Mouse (Mus musculus) liver, postnatal 0 days (tissue): ENCODE results near the gene Macrod1. TPM values are rescaled to one million over a fixed set of nuclear protein-coding genes. Genes with fewer than 3 reads are reported as not detected.

ENCODE experiments used
- ATAC-seq: fragments of 200-750 bp; cut with Nextera tagmentation; 2 replicates; pipeline ENCODE4 v1.8.0; 2017; ENCODE audit warnings: mild to moderate bottlenecking, moderate library complexity
- DNase-seq: peaks from one replicate; pipeline ENCODE4 v3.0.0-alpha.2; 2016
- H3K27ac ChIP-seq: fragments of 300-500 bp; sonication (generic); 2 replicates; pipeline ENCODE4 v1.5.1; 2014; ENCODE audit warnings: antibody characterized with exemption, moderate library complexity, mild to moderate bottlenecking, low read depth
- H3K27me3 ChIP-seq: fragments of 300-500 bp; sonication (generic); 2 replicates; pipeline ENCODE4 v1.6.1; 2014; ENCODE audit warnings: low read length, control low read depth, mixed read lengths; ENCODE audit not compliant: insufficient read depth
- H3K36me3 ChIP-seq: fragments of 300-500 bp; sonication (generic); replicated peaks from 2 replicates; pipeline ENCODE4 v1.6.1; 2014; ENCODE audit warnings: mild to moderate bottlenecking, control low read depth, low read length, moderate library complexity, mixed read lengths; ENCODE audit not compliant: insufficient read depth
- H3K4me1 ChIP-seq: fragments of 300-500 bp; sonication (generic); 2 replicates; pipeline ENCODE4 v1.6.1; 2014; ENCODE audit warnings: antibody characterized with exemption, mild to moderate bottlenecking, control low read depth; ENCODE audit not compliant: insufficient read depth
- H3K4me2 ChIP-seq: fragments of 300-500 bp; sonication (generic); 2 replicates; pipeline ENCODE4 v1.6.1; 2014; ENCODE audit warnings: low read depth, mild to moderate bottlenecking, low read length, moderate library complexity, mixed read lengths
- H3K4me3 ChIP-seq: fragments of 300-500 bp; sonication (generic); 2 replicates; pipeline ENCODE4 v1.5.1; 2014; ENCODE audit warnings: low read depth, low read length
- H3K9ac ChIP-seq: fragments of 300-500 bp; sonication (generic); replicated peaks from 2 replicates; pipeline ENCODE4 v1.6.1; 2014; ENCODE audit warnings: mild to moderate bottlenecking, moderate library complexity
- H3K9me3 ChIP-seq: fragments of 300-500 bp; sonication (generic); 2 replicates; pipeline ENCODE4 v1.6.1; 2016; ENCODE audit warnings: mild to moderate bottlenecking, control low read depth, low read length, mixed read lengths
- CTCF ChIP-seq: sonication (generic); IDR thresholded peaks from 2 replicates; pipeline ENCODE4 v1.5.1; 2016; ENCODE audit warnings: antibody characterized with exemption, low read depth
- EP300 ChIP-seq: IDR thresholded peaks from 2 replicates; pipeline ENCODE4 v1.6.1; 2016; ENCODE audit warnings: antibody characterized with exemption, low read depth, mild to moderate bottlenecking
- WGBS: fragments of 180-500 bp; shearing (Covaris S2); extraction: QIAGEN DNeasy Blood & Tissue Kit; methylation state at CpG from one replicate; pipeline ENCODE4 v1.1.7; 2014; ENCODE audit not compliant: insufficient replicate concordance; 5-methylcytosine and 5-hydroxymethylcytosine counted together
- polyA plus RNA-seq: library from polyadenylated mRNA; unstranded; fragments of >200 nt; fragmentation: Nextera tagmentation; extraction: Ambion mirVana; gene quantifications from 2 replicates; pipeline ENCODE4 v1.2.1, GENCODE M21; 2015

Macrod1 gene
- polyA plus RNA-seq, 1 experiment from 2014 or later, result 11.7 TPM

DNA sequence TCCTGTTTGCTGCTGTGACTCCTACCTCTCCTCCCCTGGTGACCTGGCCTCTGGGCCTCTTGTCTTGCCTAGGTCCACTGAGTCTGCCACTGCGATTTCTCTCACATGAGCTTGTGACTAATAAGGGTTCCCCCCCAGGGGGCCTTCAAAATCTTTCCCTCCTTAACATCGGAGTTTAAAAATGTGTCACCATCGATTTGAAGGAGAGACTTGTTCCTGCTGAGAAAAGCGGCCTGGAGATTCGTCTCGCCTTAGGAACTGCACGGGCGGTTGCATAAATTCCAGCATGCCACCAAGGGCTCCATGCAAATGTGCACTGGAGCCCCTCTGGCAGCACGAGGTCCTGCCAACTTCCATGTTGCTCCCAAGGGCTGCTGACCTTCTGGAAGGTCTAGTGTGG is 21.1 kb downstream of the Macrod1 start:
- no peak overlapping the region for H3K9ac ChIP-seq
- H3K27ac ChIP-seq, result no peak overlapping the region
- no peaks in the 10 kb centered on the region for H3K36me3 ChIP-seq
- no peak for TF ChIP-seq EP300
- TF ChIP-seq CTCF, result no peak
- no peak overlapping the region for H3K4me2 ChIP-seq
- WGBS, result 70% methylated on average over 9 of the region's 9 CpGs
- DNase-seq (no peak), ATAC-seq (no peak)
- H3K9me3 ChIP-seq, result no peaks in the 10 kb centered on the region
- H3K4me3 ChIP-seq, result no peak overlapping the region
- H3K27me3 ChIP-seq, result no peaks in the 10 kb centered on the region
- peaks cover 4% of the 10 kb centered on the region; the same call in 1 of the 2 replicates for H3K4me1 ChIP-seq

DNA sequence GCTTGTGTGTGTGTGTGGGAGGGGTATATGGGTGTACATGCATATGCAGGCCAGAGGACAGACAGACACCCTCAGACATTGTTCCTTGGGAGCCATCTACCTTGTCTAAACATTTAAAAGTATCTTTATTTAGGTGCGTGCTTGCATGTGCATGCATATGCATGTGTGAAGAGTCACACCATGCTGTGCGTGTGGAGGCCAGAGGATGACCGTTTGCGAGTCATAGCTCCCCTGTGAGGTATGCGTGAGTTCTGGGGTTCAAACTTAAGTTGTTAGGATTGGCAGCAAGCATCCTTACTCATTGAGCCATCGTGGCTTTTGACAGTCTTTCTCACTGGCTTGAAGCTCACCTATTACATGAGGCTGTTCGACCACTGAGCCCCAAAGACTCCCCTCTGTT is 21.7 kb downstream of the Macrod1 start:
- Histone ChIP-seq H3K4me3 (no peak overlapping the region), H3K4me2 (no peak overlapping the region), H3K9ac (no peak overlapping the region), H3K27ac (no peak overlapping the region), H3K4me1 (peaks cover 4% of the 10 kb centered on the region; the same call in 1 of the 2 replicates), H3K27me3 (no peaks in the 10 kb centered on the region), H3K36me3 (no peaks in the 10 kb centered on the region), H3K9me3 (no peaks in the 10 kb centered on the region)
- DNase-seq (no peak), ATAC-seq (no peak)
- 80% methylated on average over 7 of the region's 7 CpGs for WGBS
- TF ChIP-seq CTCF, result no peak
- TF ChIP-seq EP300, result no peak

DNA sequence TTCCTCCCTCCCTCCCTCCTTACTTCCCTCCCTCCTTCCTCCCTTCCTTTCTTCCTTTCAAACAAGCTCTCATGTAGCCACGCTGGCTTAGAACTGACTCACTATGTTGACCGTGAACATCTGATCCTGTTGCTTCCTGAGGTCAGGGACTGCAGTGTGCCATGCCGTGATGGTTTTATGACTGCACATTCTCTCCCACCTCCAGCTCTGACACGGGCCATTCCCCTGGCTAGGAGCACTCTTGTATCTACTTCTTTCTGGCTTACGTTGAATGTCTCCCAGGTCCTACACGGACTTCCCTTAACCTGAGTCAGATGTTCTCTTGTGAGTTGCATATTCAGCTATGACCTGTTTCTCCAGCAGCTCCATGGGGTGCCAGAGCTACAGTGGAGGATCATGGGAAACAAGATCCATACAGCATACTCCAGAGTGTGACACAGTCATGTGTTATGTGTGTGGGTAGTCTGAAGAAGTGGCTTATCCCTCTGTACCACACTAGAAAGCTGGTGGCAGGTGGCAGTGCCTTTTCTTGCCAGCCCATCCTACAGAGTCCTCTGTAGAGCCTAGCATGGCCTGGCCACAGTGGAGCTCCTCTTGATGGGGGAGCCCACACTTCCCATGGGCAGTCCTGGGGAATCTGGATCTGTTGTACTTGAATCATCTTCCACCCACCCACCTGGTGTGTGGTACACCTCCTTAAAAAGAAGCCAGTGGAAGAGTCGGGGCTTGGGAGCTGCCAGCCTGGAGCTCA is 25.1 kb downstream of the Macrod1 start:
- Histone ChIP-seq H3K27me3 (0 out of 2 replicates have a peak, but pooled peaks cover 4% of the 10 kb centered on the region), H3K27ac (no peak overlapping the region), H3K9me3 (no peaks in the 10 kb centered on the region), H3K9ac (no peak overlapping the region), H3K4me2 (no peak overlapping the region), H3K36me3 (no peaks in the 10 kb centered on the region), H3K4me1 (no peaks in the 10 kb centered on the region), H3K4me3 (no peak overlapping the region)
- DNase-seq (no peak), ATAC-seq (no peak)
- WGBS, result 62% methylated on average over 7 of the region's 7 CpGs
- TF ChIP-seq EP300 (no peak), CTCF (no peak)

DNA sequence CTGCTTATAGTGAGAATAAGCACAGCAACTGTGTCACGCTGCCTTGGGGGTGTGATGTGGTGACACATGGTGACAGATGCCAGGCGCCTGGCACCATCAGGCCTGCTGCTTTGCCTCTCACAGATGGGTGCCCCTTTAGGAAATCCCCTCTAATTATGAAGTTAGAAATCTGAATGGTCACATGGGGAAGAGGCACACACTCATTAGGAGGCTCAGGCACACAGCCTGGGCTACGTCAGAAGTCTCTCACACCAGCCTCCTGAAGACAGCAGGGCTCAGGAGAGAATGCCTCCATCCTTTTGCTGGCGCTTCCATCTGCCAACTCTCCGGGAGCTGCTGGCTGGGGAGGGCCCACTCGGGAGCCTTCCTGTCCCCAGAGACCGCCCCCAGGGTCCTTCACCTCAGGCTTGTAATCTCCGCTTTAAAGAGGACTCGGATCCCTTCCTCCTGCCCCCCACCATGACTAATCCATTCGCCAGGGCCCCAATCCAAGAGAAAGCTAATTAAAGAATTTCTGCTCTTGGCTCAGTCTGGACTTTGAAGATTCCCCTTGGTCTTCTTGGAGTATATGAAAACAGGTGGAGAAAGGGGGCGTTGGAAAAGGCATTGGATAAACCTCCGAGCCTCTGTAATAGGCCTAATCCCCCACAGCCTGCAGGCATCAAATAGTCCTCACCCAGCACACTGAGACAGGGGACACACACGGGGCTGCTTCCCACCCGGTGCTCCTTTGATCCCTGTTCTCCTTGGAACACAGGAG is 26.6 kb downstream of the Macrod1 start:
- Histone ChIP-seq H3K27ac (no peak overlapping the region), H3K9ac (no peak overlapping the region), H3K4me3 (no peak overlapping the region), H3K9me3 (no peaks in the 10 kb centered on the region), H3K36me3 (no peaks in the 10 kb centered on the region), H3K4me1 (no peaks in the 10 kb centered on the region), H3K4me2 (no peak overlapping the region), H3K27me3 (0 out of 2 replicates have a peak, but pooled peaks cover 4% of the 10 kb centered on the region)
- DNase-seq (no peak), ATAC-seq (no peak)
- 64% methylated on average over 14 of the region's 14 CpGs for WGBS
- TF ChIP-seq CTCF (no peak), EP300 (no peak)

DNA sequence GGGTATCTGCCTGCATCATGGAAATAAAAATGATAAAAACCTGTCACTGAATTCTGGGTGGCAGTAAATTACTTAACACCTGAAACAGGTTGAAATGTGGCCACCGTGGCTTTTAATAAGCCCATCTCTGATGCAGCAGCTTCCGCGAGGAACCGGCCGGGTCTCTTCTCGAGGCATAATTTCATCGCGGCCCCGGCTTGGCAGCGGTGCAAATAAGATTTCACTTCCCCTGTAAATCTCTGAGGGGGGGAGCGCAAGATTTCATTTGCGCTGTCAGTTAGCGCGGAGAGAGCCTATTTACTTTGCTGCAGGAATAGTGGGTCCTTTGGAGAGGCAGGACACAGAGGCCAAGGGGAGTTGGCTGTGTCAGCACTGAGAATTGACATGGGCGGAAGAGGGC is 28.1 kb downstream of the Macrod1 start:
- Histone ChIP-seq H3K27ac (no peak overlapping the region), H3K36me3 (no peaks in the 10 kb centered on the region), H3K4me1 (0 out of 2 replicates have a peak, but pooled peaks cover 2% of the 10 kb centered on the region), H3K4me2 (no peak overlapping the region), H3K4me3 (no peak overlapping the region), H3K9ac (no peak overlapping the region), H3K9me3 (no peaks in the 10 kb centered on the region), H3K27me3 (0 out of 2 replicates have a peak, but pooled peaks cover 4% of the 10 kb centered on the region)
- no peak for TF ChIP-seq CTCF
- no peak for TF ChIP-seq EP300
- 74% methylated on average over 15 of the region's 15 CpGs for WGBS
- ATAC-seq (no peak), DNase-seq (no peak)

DNA sequence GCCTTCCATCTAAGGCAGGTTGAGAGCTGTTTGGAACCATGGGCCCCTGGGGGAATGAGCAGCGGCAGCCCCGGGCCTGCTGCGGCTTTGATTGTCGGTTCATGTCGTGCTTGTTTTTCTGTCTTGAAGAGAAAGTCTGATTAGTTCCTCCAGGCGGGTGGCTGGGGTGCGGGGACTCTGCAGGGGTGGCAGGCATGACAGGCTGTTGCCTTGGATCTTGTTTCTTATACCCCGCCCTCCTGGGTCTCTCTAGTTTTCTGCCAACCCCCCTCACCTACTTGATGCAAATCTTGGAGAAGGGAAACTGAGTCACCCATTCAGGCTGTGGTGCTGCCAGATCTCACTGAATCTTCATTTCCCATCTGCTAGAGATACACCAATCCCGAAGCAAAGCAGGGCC is 31.9 kb downstream of the Macrod1 start:
- Histone ChIP-seq H3K27me3 (0 out of 2 replicates have a peak, but pooled peaks cover 4% of the 10 kb centered on the region), H3K36me3 (no peaks in the 10 kb centered on the region), H3K4me1 (0 out of 2 replicates have a peak, but pooled peaks cover 2% of the 10 kb centered on the region), H3K9me3 (no peaks in the 10 kb centered on the region), H3K4me2 (no peak overlapping the region), H3K4me3 (no peak overlapping the region), H3K27ac (no peak overlapping the region), H3K9ac (no peak overlapping the region)
- DNase-seq (no peak), ATAC-seq (no peak)
- TF ChIP-seq CTCF (no peak), EP300 (no peak)
- WGBS, result 24% methylated on average over 9 of the region's 9 CpGs
